Mouse (Mus musculus): ENCODE measurements at regions not wholly inside any gene's neighbourhood (a gene's known extent, or its start where the extent isn't known, plus 50 kb on each side); places are given as distances from the start of the nearest gene placed in this dataset.

DNA sequence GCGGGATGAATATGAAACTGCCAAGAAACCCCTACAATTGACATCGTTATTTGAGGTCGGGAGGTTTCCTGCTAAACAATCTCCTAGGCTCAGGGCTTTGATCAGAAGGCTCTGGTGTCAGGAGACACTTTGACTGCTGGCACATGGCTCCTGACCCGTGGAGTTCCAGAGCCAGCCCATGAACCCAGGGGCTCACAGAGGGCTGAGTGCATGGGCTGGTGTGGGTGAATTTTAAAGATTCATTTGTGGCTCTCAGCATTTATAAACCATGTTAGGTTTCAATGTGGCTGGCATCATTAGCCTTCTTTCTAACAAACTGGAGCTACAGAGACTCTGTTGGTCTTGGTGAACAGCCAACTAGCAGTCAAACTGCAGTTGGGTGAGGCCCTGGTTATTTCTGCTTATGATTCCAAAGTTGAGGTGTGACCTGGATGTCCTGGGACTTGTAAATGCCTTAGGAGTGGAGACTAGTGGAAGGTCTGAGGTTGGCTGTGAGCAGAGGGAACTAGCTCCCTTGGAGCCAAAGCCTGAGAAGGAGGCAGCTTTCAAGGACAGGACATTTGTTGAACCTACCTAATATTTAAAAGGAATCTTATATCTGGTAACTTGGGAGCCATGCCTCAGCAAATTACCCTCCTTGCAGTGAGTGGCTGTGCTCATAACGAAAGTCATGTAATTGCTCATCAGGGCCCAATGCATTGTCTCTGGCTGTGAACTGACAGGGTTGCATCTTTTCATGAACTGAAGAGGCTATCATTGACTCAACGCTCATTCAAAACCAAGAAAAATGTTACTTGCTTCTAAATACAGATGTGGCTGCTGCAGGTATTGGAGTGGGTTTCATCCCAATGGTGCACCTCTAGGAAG lies 108.0 kb upstream of the Mki67 start:
- Histone ChIP-seq H3K4me1 (ENCODE audit: control insufficient read depth in 1 of 2, insufficient read depth in 2 of 2, low read length in 2 of 2) (no peaks in the 10 kb centered on the region), H3K27me3 (ENCODE audit: control insufficient read depth in 1 of 2, insufficient read depth in 2 of 2, low read length in 2 of 2) (no peaks in the 10 kb centered on the region), H3K9ac (ENCODE audit: control insufficient read depth, low read depth, low read length, poor library complexity, severe bottlenecking) (no peak overlapping the region), H3K9me3 (replicated peaks; ENCODE audit: insufficient read depth, low read length) (no peaks in the 10 kb centered on the region), H3K27ac (ENCODE audit: control insufficient read depth, low read depth, low read length) (no peak overlapping the region), H3K79me2 (ENCODE audit: control insufficient read depth, insufficient read depth, low read length, poor library complexity) (no peaks in the 10 kb centered on the region), H3K4me3 (ENCODE audit: control insufficient read depth in 1 of 2, insufficient read depth in 1 of 2, low read depth in 2 of 2, low read length in 2 of 2) (no peak overlapping the region), H3K36me3 (ENCODE audit: control insufficient read depth in 1 of 2, insufficient read depth in 2 of 2, low read length in 2 of 2) (no peaks in the 10 kb centered on the region)
- TF ChIP-seq TBP (IDR thresholded peaks at IDR 0.05; ENCODE audit: low read depth, low read length): no peak
- TF ChIP-seq RAD21 (IDR thresholded peaks at IDR 0.05; ENCODE audit: low read depth, low read length): no peak
- TF ChIP-seq ZMIZ1 (IDR thresholded peaks at IDR 0.05; ENCODE audit: low read depth, low read length): no peak
- TF ChIP-seq CTCF (IDR thresholded peaks at IDR 0.05 in 2 of 3, conservative IDR thresholded peaks at IDR 0.05 in 1 of 3; ENCODE audit: control insufficient read depth in 1 of 3, insufficient read depth in 1 of 3, low read depth in 2 of 3, low read length in 3 of 3, poor library complexity in 1 of 3, severe bottlenecking in 1 of 3): no peak
- no peak for TF ChIP-seq POLR2A (IDR thresholded peaks at IDR 0.05; ENCODE audit: control insufficient read depth in 1 of 2, insufficient read depth in 1 of 2, low read depth in 1 of 2, low read length in 2 of 2, poor library complexity in 1 of 2)
- no peak for TF ChIP-seq ETS1 (IDR thresholded peaks at IDR 0.05; ENCODE audit: low read depth, low read length)
- no peak for TF ChIP-seq MYC (IDR thresholded peaks at IDR 0.05; ENCODE audit: low read depth, low read length)
- TF ChIP-seq E2F4 (IDR thresholded peaks at IDR 0.05; ENCODE audit: borderline replicate concordance, low read depth, low read length): no peak
- TF ChIP-seq POLR2AphosphoS5 (IDR thresholded peaks at IDR 0.05; ENCODE audit: borderline replicate concordance, low read depth, low read length): no peak
- TF ChIP-seq EP300 (IDR thresholded peaks at IDR 0.05; ENCODE audit: low read depth in 1 of 2, low read length in 2 of 2): no peak
- no peak for TF ChIP-seq HCFC1 (IDR thresholded peaks at IDR 0.05; ENCODE audit: low read depth, low read length)
- TF ChIP-seq RCOR1 (IDR thresholded peaks at IDR 0.05; ENCODE audit: low read depth, low read length): no peak
- no peak for TF ChIP-seq JUND (IDR thresholded peaks at IDR 0.05; ENCODE audit: low read depth, low read length)
- TF ChIP-seq GABPA (IDR thresholded peaks at IDR 0.05; ENCODE audit: low read depth, low read length): no peak
- no peak for DNase-seq (ENCODE audit: low read depth, low spot score)

DNA sequence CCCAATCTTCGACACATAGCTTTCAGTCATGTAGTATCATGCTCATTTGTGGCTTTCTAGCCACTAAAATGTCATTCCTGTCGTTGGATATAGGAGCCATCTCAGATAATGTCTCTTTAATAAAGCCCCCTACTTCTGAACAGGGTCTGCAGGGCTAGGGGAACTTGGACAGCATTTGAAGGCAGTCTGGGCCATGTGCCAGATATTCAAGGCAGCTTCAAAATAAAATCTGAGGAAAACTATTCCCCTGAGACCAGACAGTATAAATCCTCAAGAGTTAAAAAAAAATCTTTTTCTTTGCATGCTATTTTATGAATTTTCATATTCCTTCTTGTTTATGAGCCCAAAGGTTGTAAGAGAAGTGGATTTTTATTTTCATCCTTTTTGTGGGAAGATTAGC lies 113.1 kb upstream of the Mki67 start:
- Histone ChIP-seq H3K4me3 (ENCODE audit: control insufficient read depth in 1 of 2, insufficient read depth in 1 of 2, low read depth in 2 of 2, low read length in 2 of 2) (no peak overlapping the region), H3K9me3 (replicated peaks; ENCODE audit: insufficient read depth, low read length) (no peaks in the 10 kb centered on the region), H3K4me1 (ENCODE audit: control insufficient read depth in 1 of 2, insufficient read depth in 2 of 2, low read length in 2 of 2) (no peaks in the 10 kb centered on the region), H3K9ac (ENCODE audit: control insufficient read depth, low read depth, low read length, poor library complexity, severe bottlenecking) (no peak overlapping the region), H3K27ac (ENCODE audit: control insufficient read depth, low read depth, low read length) (no peak overlapping the region), H3K79me2 (ENCODE audit: control insufficient read depth, insufficient read depth, low read length, poor library complexity) (no peaks in the 10 kb centered on the region), H3K36me3 (ENCODE audit: control insufficient read depth in 1 of 2, insufficient read depth in 2 of 2, low read length in 2 of 2) (no peaks in the 10 kb centered on the region), H3K27me3 (ENCODE audit: control insufficient read depth in 1 of 2, insufficient read depth in 2 of 2, low read length in 2 of 2) (no peaks in the 10 kb centered on the region)
- DNase-seq (ENCODE audit: low read depth, low spot score): no peak
- TF ChIP-seq EP300 (IDR thresholded peaks at IDR 0.05; ENCODE audit: low read depth in 1 of 2, low read length in 2 of 2): no peak
- TF ChIP-seq RCOR1 (IDR thresholded peaks at IDR 0.05; ENCODE audit: low read depth, low read length): no peak
- no peak for TF ChIP-seq USF1 (IDR thresholded peaks at IDR 0.05; ENCODE audit: low read depth, low read length)
- no peak for TF ChIP-seq MAZ (IDR thresholded peaks at IDR 0.05; ENCODE audit: low read depth, low read length)
- no peak for TF ChIP-seq JUND (IDR thresholded peaks at IDR 0.05; ENCODE audit: low read depth, low read length)
- no peak for TF ChIP-seq GABPA (IDR thresholded peaks at IDR 0.05; ENCODE audit: low read depth, low read length)
- TF ChIP-seq USF2 (IDR thresholded peaks at IDR 0.05; ENCODE audit: borderline replicate concordance in 1 of 2, insufficient read depth in 1 of 2, low read depth in 1 of 2, low read length in 2 of 2): no peak
- TF ChIP-seq MXI1 (IDR thresholded peaks at IDR 0.05; ENCODE audit: low read depth, low read length): no peak
- no peak for TF ChIP-seq ZNF384 (IDR thresholded peaks at IDR 0.05; ENCODE audit: low read depth, low read length)
- no peak for TF ChIP-seq RAD21 (IDR thresholded peaks at IDR 0.05; ENCODE audit: low read depth, low read length)
- TF ChIP-seq ZMIZ1 (IDR thresholded peaks at IDR 0.05; ENCODE audit: low read depth, low read length): no peak

All from MEL (cell line).